Mouse (Mus musculus): ENCODE measurements at regions not wholly inside any gene's neighbourhood (a gene's known extent, or its start where the extent isn't known, plus 50 kb on each side); places are given as distances from the start of the nearest gene placed in this dataset.

GRCm38 (mm10) chr3:124986930-124987329 lies 406.0 kb upstream of the 1700003H04Rik start:
- no peak for DNase-seq (ENCODE audit: low spot score in 2 of 2)

- DNase-seq (ENCODE audit: low spot score in 2 of 2): no peak
These were observed 405.6 kb upstream of the 1700003H04Rik start for GRCm38 (mm10) chr3:124986515-124986914.

GRCm38 (mm10) chr3:124985428-124985827 lies 404.5 kb upstream of the 1700003H04Rik start:
- DNase-seq (ENCODE audit: low spot score in 2 of 2): no peak

DNA sequence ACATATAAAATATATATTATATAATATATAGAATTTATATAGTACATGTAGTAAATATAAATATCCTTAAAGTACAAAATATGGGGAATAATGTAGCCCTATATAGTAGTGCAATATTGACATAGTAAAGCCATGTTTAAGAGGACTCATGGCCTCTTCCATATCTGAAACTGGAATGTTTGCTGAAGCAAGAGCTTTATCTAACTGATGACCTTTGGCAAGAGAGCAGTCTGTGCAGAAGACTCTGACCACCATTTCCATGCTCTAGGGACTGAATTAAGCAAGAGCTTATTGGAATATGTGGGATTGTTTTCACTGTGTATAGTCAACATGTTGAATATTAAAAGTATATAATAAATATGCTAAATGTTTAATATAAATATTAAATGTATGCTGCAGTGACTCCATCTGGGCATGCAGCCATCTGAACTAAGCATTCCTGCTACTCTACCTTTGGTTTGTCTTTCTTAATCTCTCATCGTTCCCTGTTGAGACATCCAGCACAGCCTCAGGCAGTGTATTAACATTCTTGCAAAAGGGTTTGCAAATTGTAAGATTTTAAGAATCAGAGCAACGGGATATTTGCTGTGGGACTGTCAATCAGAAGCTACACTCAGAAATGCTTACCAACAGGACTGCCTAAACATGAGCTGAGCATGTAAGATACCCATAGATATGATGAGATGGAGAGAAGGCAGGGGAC lies 354.4 kb upstream of the 1700003H04Rik start:
- no peak for DNase-seq (ENCODE audit: low spot score in 2 of 2)

DNA sequence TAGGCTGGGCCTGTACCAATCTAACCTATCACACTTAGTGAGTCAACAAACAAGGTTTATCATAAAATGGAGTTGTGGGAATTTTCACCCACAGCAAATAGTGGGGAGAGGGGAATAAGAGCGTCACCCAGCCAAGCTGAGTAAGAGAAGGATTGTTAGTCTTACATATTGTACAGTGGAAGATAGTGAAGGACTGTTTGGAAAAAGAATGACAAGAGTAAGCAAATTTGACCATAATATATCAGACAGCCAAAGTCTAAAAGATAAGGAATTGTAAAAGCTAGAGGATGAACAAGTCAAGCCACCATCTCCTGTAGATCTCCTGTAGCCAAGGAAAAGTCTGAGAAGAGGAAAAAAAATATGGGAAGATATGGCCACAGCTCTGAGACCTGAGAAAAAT lies 351.8 kb upstream of the 1700003H04Rik start:
- no peak for DNase-seq (ENCODE audit: low spot score in 2 of 2)

- DNase-seq (ENCODE audit: low spot score in 2 of 2): peak in 1 of 2 experiments; percentile 20
These were observed 350.1 kb upstream of the 1700003H04Rik start for GRCm38 (mm10) chr3:124930773-124931607.

DNA sequence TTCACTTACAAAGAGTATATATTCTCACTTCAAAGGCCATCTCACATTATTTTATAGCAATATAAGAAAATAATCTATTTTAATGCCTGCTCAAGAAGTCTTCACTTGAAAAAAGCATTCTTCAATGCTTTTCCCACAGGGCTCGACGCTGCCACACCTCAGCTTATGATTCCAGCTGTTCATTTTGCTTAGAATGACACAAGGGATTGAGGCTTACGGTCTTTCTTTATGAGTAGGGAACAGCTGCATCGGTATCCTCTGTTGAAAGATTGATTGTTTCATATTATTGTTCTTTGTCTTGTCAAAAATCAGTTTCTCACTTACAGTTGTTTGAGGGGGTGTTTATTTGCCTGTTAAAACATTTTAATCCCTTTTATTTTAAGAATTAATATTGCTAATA lies 328.0 kb upstream of the 1700003H04Rik start:
- DNase-seq (ENCODE audit: low spot score in 2 of 2): no peak
